Mouse (Mus musculus): ENCODE measurements around the gene Rab19. TPM values are rescaled to one million over a fixed set of nuclear protein-coding genes. Genes with fewer than 3 reads are reported as not detected.
"Not testable (repeated sequence)": the region's sequence is repeated elsewhere in the genome, so short reads cannot be mapped to it uniquely, and the experiment has no call there.

The Rab19 gene
- polyA plus RNA-seq, 1 experiment from 2014 or later, result 6.9 TPM

- WGBS, result 88% methylated on average over 1 of the region's 1 CpGs
- peak; percentile 26 for TF ChIP-seq CTCF (IDR thresholded peaks at IDR 0.05)
- TF ChIP-seq EP300 (IDR thresholded peaks at IDR 0.05), result no peak
- H3K27me3 ChIP-seq (replicated peaks; ENCODE audit: insufficient read depth, low read length), result no peaks in the 10 kb centered on the region
Observed at GRCm38 (mm10) chr6:39414106-39414505, 33.1 kb downstream of the Rab19 start.

DNA sequence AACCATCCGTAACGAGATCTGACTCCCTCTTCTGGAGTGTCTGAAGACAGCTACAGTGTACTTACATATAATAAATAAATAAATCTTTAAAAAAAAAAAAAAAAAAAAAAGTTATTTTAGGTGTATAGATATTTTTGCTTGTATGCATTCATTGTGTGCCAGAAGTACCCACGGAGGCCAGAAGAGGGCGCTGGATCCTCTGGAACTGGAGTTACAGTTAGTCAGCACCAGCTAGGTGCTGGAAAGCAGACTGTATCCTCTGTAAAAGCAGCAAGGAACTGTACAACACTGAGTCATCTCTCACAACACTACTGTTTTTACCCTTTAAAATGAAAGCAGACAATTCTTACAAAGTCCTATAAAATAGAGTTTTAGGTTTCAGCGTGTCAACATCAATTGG lies 34.8 kb downstream of the Rab19 start:
- DNase-seq (ENCODE audit: low spot score), result peak; percentile 57
- Histone ChIP-seq H3K36me3 (ENCODE audit: insufficient read depth, low read length) (no peaks in the 10 kb centered on the region), H3K27me3 (replicated peaks; ENCODE audit: insufficient read depth, low read length) (no peaks in the 10 kb centered on the region), H3K9me3 (ENCODE audit: low read length) (no peaks in the 10 kb centered on the region), H3K4me2 (replicated peaks; ENCODE audit: low read depth, low read length) (no peak overlapping the region), H3K27ac (ENCODE audit: low read length) (no peak overlapping the region), H3K4me1 (ENCODE audit: insufficient read depth, low read depth, low read length) (peaks cover 4% of the 10 kb centered on the region; the same call in 1 of the 2 replicates), H3K4me3 (ENCODE audit: low read depth, low read length) (no peak overlapping the region), H3K9ac (replicated peaks; ENCODE audit: low read depth) (no peak overlapping the region)
- ATAC-seq, result no peak
- TF ChIP-seq CTCF (IDR thresholded peaks at IDR 0.05) (peak; percentile 68), EP300 (IDR thresholded peaks at IDR 0.05) (no peak)
- 52% methylated on average over 3 of the region's 5 CpGs for WGBS

More at GRCm38 (mm10) chr6:39414106-39414505, 33.1 kb downstream of the Rab19 start:
- H3K4me1 ChIP-seq (ENCODE audit: insufficient read depth, low read depth, low read length), result peaks cover 2% of the 10 kb centered on the region; the same call in 1 of the 2 replicates
- no peak for ATAC-seq
- DNase-seq (ENCODE audit: low spot score), result no peak
- no peak overlapping the region for H3K27ac ChIP-seq (ENCODE audit: low read length)
- no peak overlapping the region for H3K4me2 ChIP-seq (replicated peaks; ENCODE audit: low read depth, low read length)
- no peak overlapping the region for H3K4me3 ChIP-seq (ENCODE audit: low read depth, low read length)
- H3K9ac ChIP-seq (replicated peaks; ENCODE audit: low read depth), result no peak overlapping the region
- H3K9me3 ChIP-seq (ENCODE audit: low read length), result no peaks in the 10 kb centered on the region
- H3K36me3 ChIP-seq (ENCODE audit: insufficient read depth, low read length), result no peaks in the 10 kb centered on the region

GRCm38 (mm10) chr6:39416654-39417053 lies 35.7 kb downstream of the Rab19 start:
- not testable (repeated sequence) for H3K36me3 ChIP-seq (ENCODE audit: insufficient read depth, low read length); DNase-seq (ENCODE audit: low spot score)

GRCm38 (mm10) chr6:39419386-39419850 lies 38.4 kb downstream of the Rab19 start:
- H3K4me3 ChIP-seq (ENCODE audit: low read depth, low read length), result peak overlapping the region; percentile 97
- ATAC-seq (no peak), DNase-seq (ENCODE audit: low spot score) (no peak)
- no peaks in the 10 kb centered on the region for H3K27me3 ChIP-seq (replicated peaks; ENCODE audit: insufficient read depth, low read length)
- under 1% methylated on average over 42 of the region's 43 CpGs for WGBS
- peaks cover 4% of the 10 kb centered on the region; the same call in 1 of the 2 replicates for H3K4me1 ChIP-seq (ENCODE audit: insufficient read depth, low read depth, low read length)
- H3K9me3 ChIP-seq (ENCODE audit: low read length), result no peaks in the 10 kb centered on the region
- H3K9ac ChIP-seq (replicated peaks; ENCODE audit: low read depth), result peak overlapping the region; percentile 84
- peak overlapping the region; percentile 86 for H3K27ac ChIP-seq (ENCODE audit: low read length)
- H3K36me3 ChIP-seq (ENCODE audit: insufficient read depth, low read length), result no peaks in the 10 kb centered on the region
- H3K4me2 ChIP-seq (replicated peaks; ENCODE audit: low read depth, low read length), result peak overlapping the region; percentile 80
- no peak for TF ChIP-seq EP300 (IDR thresholded peaks at IDR 0.05)
- TF ChIP-seq CTCF (IDR thresholded peaks at IDR 0.05), result no peak

More at GRCm38 (mm10) chr6:39416654-39417053, 35.7 kb downstream of the Rab19 start:
- H3K4me2 ChIP-seq (replicated peaks; ENCODE audit: low read depth, low read length); H3K4me3 ChIP-seq (ENCODE audit: low read depth, low read length); H3K27me3 ChIP-seq (replicated peaks; ENCODE audit: insufficient read depth, low read length); H3K27ac ChIP-seq (ENCODE audit: low read length); H3K9me3 ChIP-seq (ENCODE audit: low read length); ATAC-seq; H3K9ac ChIP-seq (replicated peaks; ENCODE audit: low read depth); H3K4me1 ChIP-seq (ENCODE audit: insufficient read depth, low read depth, low read length): not testable (repeated sequence)

DNA sequence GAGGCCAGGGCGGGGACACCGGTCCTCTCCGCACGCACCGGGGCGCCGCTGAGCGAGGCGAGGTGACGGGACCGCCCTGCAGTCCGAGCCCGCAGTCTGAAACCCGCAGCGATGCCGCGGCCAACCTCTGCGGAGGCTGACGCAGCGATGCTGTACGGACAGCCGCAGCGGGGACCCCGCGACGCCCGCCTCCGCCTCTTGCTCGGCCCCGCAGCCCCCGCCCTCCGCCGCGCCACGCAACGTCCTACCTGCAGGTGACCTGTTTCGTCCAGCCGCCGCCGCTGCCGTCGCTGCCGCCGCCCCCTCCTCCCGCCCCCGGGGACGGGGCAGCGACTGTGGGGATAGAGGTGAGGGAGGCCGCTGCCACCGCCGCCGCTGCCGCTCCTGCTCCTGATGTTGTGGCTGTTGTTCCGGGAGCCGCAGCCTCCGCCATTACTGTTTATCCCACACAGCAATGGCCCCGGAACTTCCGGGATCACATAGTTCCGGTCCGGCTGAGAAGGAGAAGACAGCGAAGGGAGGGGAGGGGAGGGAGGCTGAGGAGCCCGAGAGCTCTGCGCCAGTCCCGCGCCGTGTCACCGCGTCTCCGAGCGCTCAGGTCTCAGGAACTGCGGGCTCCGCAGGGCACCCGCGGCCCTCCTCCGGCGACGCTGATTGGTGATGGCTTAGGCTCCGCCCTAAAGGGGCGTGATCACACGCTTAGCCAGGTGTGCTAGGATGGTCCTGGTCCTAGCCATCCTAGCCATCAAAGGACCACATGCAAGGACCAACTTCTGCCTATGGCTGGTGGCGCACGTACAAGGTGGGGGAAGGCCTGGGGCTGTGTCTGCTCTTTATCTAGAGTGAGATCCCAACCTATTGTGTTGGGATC lies 39.1 kb downstream of the Rab19 start, which contains the start of gene Mkrn1:
Gene Mkrn1 (minus strand): TSS at position 612 of the 871 bp plus-strand sequence.
- WGBS, result 1% methylated on average over 70 of the region's 82 CpGs
- H3K4me1 ChIP-seq (ENCODE audit: insufficient read depth, low read depth, low read length), result peaks cover 4% of the 10 kb centered on the region; the same call in 1 of the 2 replicates
- no peaks in the 10 kb centered on the region for H3K27me3 ChIP-seq (replicated peaks; ENCODE audit: insufficient read depth, low read length)
- H3K36me3 ChIP-seq (ENCODE audit: insufficient read depth, low read length), result no peaks in the 10 kb centered on the region
- peak within 1 kb of the TSS; percentile 84 for H3K9ac ChIP-seq (replicated peaks; ENCODE audit: low read depth)
- peak; percentile 90 for DNase-seq (ENCODE audit: low spot score)
- ATAC-seq, result peak; percentile 91
- peak within 1 kb of the TSS; percentile 80 for H3K4me2 ChIP-seq (replicated peaks; ENCODE audit: low read depth, low read length)
- H3K9me3 ChIP-seq (ENCODE audit: low read length), result no peaks in the 10 kb centered on the region
- TF ChIP-seq EP300 (IDR thresholded peaks at IDR 0.05) (no peak), CTCF (IDR thresholded peaks at IDR 0.05) (peak; percentile 18)
- peak within 1 kb of the TSS; percentile 97 for H3K4me3 ChIP-seq (ENCODE audit: low read depth, low read length)
- peak within 1 kb of the TSS; percentile 86 for H3K27ac ChIP-seq (ENCODE audit: low read length)

DNA sequence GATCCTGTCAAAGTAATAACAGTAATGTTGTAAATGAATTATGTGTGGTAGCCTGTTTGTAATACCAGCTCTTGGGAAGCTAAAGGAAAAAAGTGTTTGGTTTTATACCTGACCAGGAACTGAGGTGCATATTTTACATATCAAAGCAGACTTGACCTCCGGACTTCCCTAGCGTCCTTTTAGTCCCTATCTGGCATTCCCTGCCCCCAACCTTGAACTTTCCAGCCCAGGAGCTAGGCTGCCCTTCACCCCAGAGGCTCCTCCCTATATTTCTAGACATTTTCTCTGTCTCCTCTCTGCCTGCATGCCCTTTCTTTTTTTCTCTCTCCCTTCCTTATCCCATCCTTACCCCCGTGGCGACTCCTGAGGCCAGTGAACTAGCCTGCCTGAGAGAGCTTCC lies 39.9 kb downstream of the Rab19 start:
- no peaks in the 10 kb centered on the region for H3K9me3 ChIP-seq (ENCODE audit: low read length)
- H3K4me2 ChIP-seq (replicated peaks; ENCODE audit: low read depth, low read length), result peak overlapping the region; percentile 80; the same call in 1 of the 2 replicates
- ATAC-seq (no peak), DNase-seq (ENCODE audit: low spot score) (no peak)
- H3K27me3 ChIP-seq (replicated peaks; ENCODE audit: insufficient read depth, low read length), result no peaks in the 10 kb centered on the region
- WGBS, result 35% methylated on average over 4 of the region's 4 CpGs
- TF ChIP-seq EP300 (IDR thresholded peaks at IDR 0.05) (no peak), CTCF (IDR thresholded peaks at IDR 0.05) (no peak)
- H3K4me1 ChIP-seq (ENCODE audit: insufficient read depth, low read depth, low read length), result peaks cover 4% of the 10 kb centered on the region; the same call in 1 of the 2 replicates
- no peaks in the 10 kb centered on the region for H3K36me3 ChIP-seq (ENCODE audit: insufficient read depth, low read length)
- no peak overlapping the region for H3K4me3 ChIP-seq (ENCODE audit: low read depth, low read length)
- no peak overlapping the region for H3K27ac ChIP-seq (ENCODE audit: low read length)
- H3K9ac ChIP-seq (replicated peaks; ENCODE audit: low read depth), result no peak overlapping the region
